Mouse (Mus musculus): ENCODE results near the gene Smu1.

Gene Smu1

GRCm38 (mm10) chr4:40757780-40758420 is at the start of gene Smu1:
Smu1 (minus strand) TSS chr4:40757923.
- peak; percentile 89 for DNase-seq (ENCODE audit: low spot score)

GRCm38 (mm10) chr4:40807382-40807781 is 49.7 kb upstream of the Smu1 start:
- DNase-seq (ENCODE audit: low spot score): no peak

- no peak for DNase-seq (ENCODE audit: low spot score)
Measured at GRCm38 (mm10) chr4:40805401-40805800, 47.7 kb upstream of the Smu1 start.

GRCm38 (mm10) chr4:40802787-40803186 is 45.1 kb upstream of the Smu1 start:
- DNase-seq (ENCODE audit: low spot score): no peak

- DNase-seq (ENCODE audit: low spot score): no peak
Measured at GRCm38 (mm10) chr4:40801908-40802307, 44.2 kb upstream of the Smu1 start.

- no peak for DNase-seq (ENCODE audit: low spot score)
Measured at GRCm38 (mm10) chr4:40800873-40801272, 43.1 kb upstream of the Smu1 start.

GRCm38 (mm10) chr4:40798833-40799555 is 41.3 kb upstream of the Smu1 start:
- peak; percentile 87 for DNase-seq (ENCODE audit: low spot score)

- no peak for DNase-seq (ENCODE audit: low spot score)
Measured at GRCm38 (mm10) chr4:40795761-40796160, 38.0 kb upstream of the Smu1 start.

- DNase-seq (ENCODE audit: low spot score): no peak
Measured at GRCm38 (mm10) chr4:40794320-40794719, 36.6 kb upstream of the Smu1 start.

GRCm38 (mm10) chr4:40791176-40791575 is 33.5 kb upstream of the Smu1 start:
- no peak for DNase-seq (ENCODE audit: low spot score)

- no peak for DNase-seq (ENCODE audit: low spot score)
Measured at GRCm38 (mm10) chr4:40786578-40786977, 28.9 kb upstream of the Smu1 start.

GRCm38 (mm10) chr4:40785620-40786166 is 28.0 kb upstream of the Smu1 start:
- DNase-seq (ENCODE audit: low spot score): no peak

GRCm38 (mm10) chr4:40784556-40785169 is 26.9 kb upstream of the Smu1 start:
- DNase-seq (ENCODE audit: low spot score): no peak

- no peak for DNase-seq (ENCODE audit: low spot score)
Measured at GRCm38 (mm10) chr4:40783049-40783448, 25.3 kb upstream of the Smu1 start.

GRCm38 (mm10) chr4:40781797-40782495 is 24.2 kb upstream of the Smu1 start:
- DNase-seq (ENCODE audit: low spot score): no peak

- no peak for DNase-seq (ENCODE audit: low spot score)
Measured at GRCm38 (mm10) chr4:40781143-40781542, 23.4 kb upstream of the Smu1 start.

- no peak for DNase-seq (ENCODE audit: low spot score)
Measured at GRCm38 (mm10) chr4:40778656-40779055, 20.9 kb upstream of the Smu1 start.

GRCm38 (mm10) chr4:40777116-40777515 is 19.4 kb upstream of the Smu1 start:
- no peak for DNase-seq (ENCODE audit: low spot score)

GRCm38 (mm10) chr4:40776416-40776815 is 18.7 kb upstream of the Smu1 start:
- DNase-seq (ENCODE audit: low spot score): no peak

GRCm38 (mm10) chr4:40774279-40775259 is 16.8 kb upstream of the Smu1 start:
- DNase-seq (ENCODE audit: low spot score): peak; percentile 53

- no peak for DNase-seq (ENCODE audit: low spot score)
Measured at GRCm38 (mm10) chr4:40759876-40760275, 2.2 kb upstream of the Smu1 start.

Data from ovary, adult 18-20 months (tissue).